Mouse (Mus musculus): ENCODE measurements at regions not wholly inside any gene's neighbourhood (a gene's known extent, or its start where the extent isn't known, plus 50 kb on each side); places are given as distances from the start of the nearest gene placed in this dataset.

DNA sequence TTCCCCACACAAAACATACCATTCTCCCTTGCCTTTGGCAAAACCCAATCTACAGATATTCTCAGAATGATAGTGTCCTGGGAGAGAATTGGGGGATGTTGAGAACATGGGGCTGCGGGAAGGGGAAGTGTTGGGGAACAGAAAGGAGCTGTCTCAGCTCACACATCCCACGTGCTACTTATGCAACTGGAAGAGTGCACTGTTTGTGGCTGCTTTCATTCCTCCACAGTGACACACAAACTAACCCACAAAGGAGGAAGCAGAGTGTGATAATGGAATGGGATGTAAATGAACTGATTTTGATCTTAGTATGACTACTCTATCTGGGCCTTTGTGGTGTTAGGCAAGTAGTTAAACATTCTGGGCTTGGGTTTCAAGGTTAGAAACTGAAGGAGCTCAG lies 317.3 kb upstream of the Epha4 start:
- TF ChIP-seq CTCF (IDR thresholded peaks at IDR 0.05; ENCODE audit: control insufficient read depth, insufficient read depth, low read length) = no peak
- TF ChIP-seq POLR2A (IDR thresholded peaks at IDR 0.05; ENCODE audit: borderline replicate concordance, control insufficient read depth, low read depth, low read length) = no peak
